Mouse (Mus musculus): ENCODE data around the gene Ccdc8.

DNA sequence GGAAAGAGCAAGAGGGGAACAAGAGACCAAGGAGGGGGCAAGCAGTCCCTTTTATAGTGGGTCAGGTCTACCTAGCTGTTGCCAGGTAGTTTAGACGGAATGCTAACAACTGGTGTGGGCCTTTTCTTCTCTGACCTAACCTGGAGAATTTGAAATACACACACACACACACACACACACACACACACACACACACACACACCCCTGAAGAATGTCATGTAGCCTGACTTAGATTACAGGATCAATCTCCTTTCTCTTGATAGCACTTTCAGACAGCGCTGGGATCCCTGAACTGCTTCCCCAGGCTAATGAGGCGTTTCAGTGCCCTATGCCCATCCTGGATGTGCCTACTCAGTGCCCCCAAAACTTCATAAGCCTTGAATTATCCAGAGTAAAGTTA, 13.9 kb upstream of the Ccdc8 start:
- TF ChIP-seq CTCF (IDR thresholded peaks at IDR 0.05; ENCODE audit: low read depth) (no peak), EP300 (IDR thresholded peaks at IDR 0.05; ENCODE audit: low read depth) (no peak)

Data from heart, postnatal 0 days (tissue).